Mouse (Mus musculus): ENCODE data around the gene Enpp4.

GRCm38 (mm10) chr17:44153871-44154270, 48.3 kb upstream of the Enpp4 start:
- no peak for TF ChIP-seq CTCF (IDR thresholded peaks at IDR 0.05; ENCODE audit: low read depth)
- TF ChIP-seq EP300 (IDR thresholded peaks at IDR 0.05; ENCODE audit: low read depth): no peak
